Mouse (Mus musculus) lung, adult 2 months (tissue): ENCODE measurements around the gene Chmp1a. TPM values are rescaled to one million over a fixed set of nuclear protein-coding genes. Genes with fewer than 3 reads are reported as not detected.
"Not testable (repeated sequence)": the region's sequence is repeated elsewhere in the genome, so short reads cannot be mapped to it uniquely, and the experiment has no call there.

Experiments used
- DNase-seq: peaks from one replicate; pipeline ENCODE4 v3.0.0; 2022
- H3K4me1 ChIP-seq: fragments of 200-500 bp; 2 replicates; pipeline ENCODE4 v1.6.1; 2011; ENCODE audit warnings: low read length; ENCODE audit not compliant: control insufficient read depth, insufficient read depth
- H3K4me3 ChIP-seq: fragments of 200-500 bp; replicated peaks from 2 replicates; pipeline ENCODE3; 2011; ENCODE audit warnings: low read depth, mild to moderate bottlenecking, control low read depth, low read length; ENCODE audit errors: extremely low read depth
- CTCF ChIP-seq: fragments of 200-500 bp; IDR thresholded peaks from 2 replicates; pipeline ENCODE4 v1.5.1; 2011; ENCODE audit warnings: mild to moderate bottlenecking, low read length, control low read depth; ENCODE audit not compliant: insufficient read depth
- POLR2A ChIP-seq: fragments of 200-500 bp; IDR thresholded peaks from 2 replicates; pipeline ENCODE4 v1.6.1; 2011; ENCODE audit warnings: low read depth, mild to moderate bottlenecking, control low read depth, low read length, borderline replicate concordance; ENCODE audit errors: extremely low read depth
- WGBS: fragments of 180-500 bp; shearing (Covaris S2); methylation state at CpG from one replicate; pipeline ENCODE4 v1.1.7; 2018; 5-methylcytosine and 5-hydroxymethylcytosine counted together
- polyA plus RNA-seq: library from polyadenylated mRNA; depleted of rRNA; stranded (reverse); fragments of >200 nt; gene quantifications from 2 replicates; pipeline ENCODE4 v1.2.3, GENCODE M21; 2012

Gene Chmp1a
- polyA plus RNA-seq, 1 experiment: 99.8 TPM

GRCm38 (mm10) chr8:123211876-123212275 is 687 bp downstream of the Chmp1a start:
- 23% methylated on average over 10 of the region's 10 CpGs for WGBS
- TF ChIP-seq CTCF: no peak
- no peak for TF ChIP-seq POLR2A
- DNase-seq: no peak
- peak overlapping the region; percentile 89 for H3K4me3 ChIP-seq
- H3K4me1 ChIP-seq: 0 out of 2 replicates have a peak, but pooled peaks cover 2% of the 10 kb centered on the region

GRCm38 (mm10) chr8:123203571-123203970 is 9.0 kb downstream of the Chmp1a start:
- Histone ChIP-seq H3K4me1 (no peaks in the 10 kb centered on the region), H3K4me3 (no peak overlapping the region)
- no peak for TF ChIP-seq CTCF
- TF ChIP-seq POLR2A: no peak
- no peak for DNase-seq
- WGBS: 59% methylated on average over 3 of the region's 3 CpGs

DNA sequence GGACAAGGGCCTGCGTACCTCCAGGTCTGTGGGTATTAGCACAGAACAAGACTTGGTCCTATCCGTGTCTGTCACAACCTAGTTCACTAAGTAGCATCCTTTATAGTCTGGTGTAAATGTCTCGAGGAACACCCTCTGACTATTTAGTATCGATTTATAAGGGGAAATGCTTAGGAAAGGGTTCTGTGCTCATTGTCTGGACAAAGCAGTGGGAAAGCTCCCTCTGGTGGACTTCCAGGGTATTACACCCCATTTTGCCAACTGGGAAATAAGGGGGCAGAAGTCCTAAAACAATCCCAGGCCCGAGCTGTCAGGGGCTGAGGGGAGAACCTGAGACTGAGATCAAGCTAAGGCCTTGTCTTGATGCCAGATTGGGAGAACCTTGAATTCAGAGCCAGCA is 10.3 kb downstream of the Chmp1a start:
- H3K4me3 ChIP-seq: no peak overlapping the region
- TF ChIP-seq CTCF (peak; percentile 64), POLR2A (no peak)
- peak; percentile 69 for DNase-seq
- no peaks in the 10 kb centered on the region for H3K4me1 ChIP-seq
- WGBS: 21% methylated on average over 5 of the region's 5 CpGs

GRCm38 (mm10) chr8:123199864-123200263 is 12.7 kb downstream of the Chmp1a start:
- no peak for DNase-seq

GRCm38 (mm10) chr8:123197016-123197415 is 15.5 kb downstream of the Chmp1a start:
- H3K4me3 ChIP-seq, DNase-seq, H3K4me1 ChIP-seq: not testable (repeated sequence)
- WGBS: 71% methylated on average over 5 of the region's 5 CpGs

More at GRCm38 (mm10) chr8:123199864-123200263, 12.7 kb downstream of the Chmp1a start:
- TF ChIP-seq CTCF: no peak
- TF ChIP-seq POLR2A: no peak
- WGBS: 44% methylated on average over 14 of the region's 14 CpGs
- no peaks in the 10 kb centered on the region for H3K4me1 ChIP-seq
- no peak overlapping the region for H3K4me3 ChIP-seq

- 94% methylated on average over 9 of the region's 9 CpGs for WGBS
- H3K4me1 ChIP-seq: no peaks in the 10 kb centered on the region; the same call in 1 of the 2 replicates
- no peak for DNase-seq
- H3K4me3 ChIP-seq: no peak overlapping the region
- TF ChIP-seq CTCF (no peak), POLR2A (no peak)
Observed at GRCm38 (mm10) chr8:123193771-123194170, 18.8 kb downstream of the Chmp1a start.

- 42% methylated on average over 8 of the region's 8 CpGs for WGBS
- no peaks in the 10 kb centered on the region; the same call in 1 of the 2 replicates for H3K4me1 ChIP-seq
- DNase-seq: no peak
- H3K4me3 ChIP-seq: no peak overlapping the region
- TF ChIP-seq POLR2A (no peak), CTCF (no peak)
Observed at GRCm38 (mm10) chr8:123191908-123192307, 20.7 kb downstream of the Chmp1a start.

DNA sequence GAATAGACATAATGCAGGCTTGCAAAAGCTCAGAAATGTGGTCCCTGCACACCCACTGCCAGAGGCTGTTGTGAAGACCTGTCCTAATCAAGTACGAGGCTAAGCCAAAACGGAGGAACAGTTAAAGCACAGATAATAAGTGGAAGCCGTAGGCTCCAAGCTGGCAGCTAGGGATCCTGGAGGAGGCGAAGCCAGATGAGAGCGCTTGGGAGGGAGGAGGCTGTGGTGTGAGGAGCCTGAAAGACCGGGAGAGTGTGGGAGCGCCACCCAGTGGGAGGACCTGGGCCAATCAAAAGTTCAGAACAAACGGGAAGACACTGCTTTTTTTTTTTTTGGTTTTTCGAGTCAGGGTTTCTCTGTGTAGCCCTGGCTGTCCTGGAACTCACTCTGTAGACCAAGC is 21.9 kb downstream of the Chmp1a start:
- H3K4me1 ChIP-seq: no peaks in the 10 kb centered on the region; the same call in 1 of the 2 replicates
- WGBS: 3% methylated on average over 9 of the region's 9 CpGs
- peak; percentile 58 for DNase-seq
- TF ChIP-seq CTCF (peak; percentile 70), POLR2A (no peak)
- H3K4me3 ChIP-seq: no peak overlapping the region

- no peak for TF ChIP-seq CTCF
- 0 out of 2 replicates have a peak, but pooled peaks have one; percentile 2 for TF ChIP-seq POLR2A
- Histone ChIP-seq H3K4me3 (no peak overlapping the region), H3K4me1 (no peaks in the 10 kb centered on the region; the same call in 1 of the 2 replicates)
- 31% methylated on average over 7 of the region's 7 CpGs for WGBS
- no peak for DNase-seq
Observed at GRCm38 (mm10) chr8:123188841-123189240, 23.7 kb downstream of the Chmp1a start.

GRCm38 (mm10) chr8:123188006-123188405 is 24.6 kb downstream of the Chmp1a start:
- 78% methylated on average over 2 of the region's 2 CpGs for WGBS
- TF ChIP-seq POLR2A: no peak
- no peak for TF ChIP-seq CTCF
- no peak for DNase-seq
- no peak overlapping the region for H3K4me3 ChIP-seq
- H3K4me1 ChIP-seq: no peaks in the 10 kb centered on the region; the same call in 1 of the 2 replicates
